Mouse (Mus musculus): Measurements from ENCODE around the gene Cacnb2. TPM values are rescaled to one million over a fixed set of nuclear protein-coding genes. Genes with fewer than 3 reads are reported as not detected.

Gene Cacnb2
- polyA plus RNA-seq, 1 experiment from 2014 or later, result 1.2 TPM

DNA sequence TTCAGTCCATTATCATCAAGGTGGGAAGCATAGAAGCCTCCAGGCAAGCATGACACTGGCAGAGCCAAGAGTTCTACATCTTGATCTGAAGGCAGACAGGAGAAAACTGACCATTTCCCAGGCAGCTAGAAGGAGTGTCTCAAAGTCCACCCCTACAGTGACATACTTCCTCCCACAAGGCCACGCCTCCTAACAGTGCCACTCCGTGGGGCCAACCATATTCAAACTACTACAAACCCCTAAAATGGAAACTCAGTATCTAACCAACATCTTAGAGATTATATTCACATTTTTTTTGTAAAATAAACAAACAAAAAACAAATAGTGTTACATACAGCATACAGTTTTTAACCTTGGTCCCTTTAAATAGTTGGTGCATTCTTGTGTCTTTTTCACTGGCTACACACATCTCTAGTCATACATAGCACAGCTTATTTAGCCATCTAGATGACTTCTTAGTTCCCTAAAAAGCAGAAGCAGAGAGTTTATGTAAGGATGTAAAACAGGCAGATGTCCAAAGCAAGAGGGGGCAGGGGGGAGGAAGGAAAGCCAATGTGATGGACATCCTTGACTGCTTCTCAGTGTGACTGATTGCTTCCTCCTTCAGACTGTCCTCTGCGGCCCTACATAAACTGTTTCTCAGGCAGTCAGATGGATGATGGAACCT, 340.9 kb downstream of the Cacnb2 start:
- H3K27me3 ChIP-seq (replicated peaks; ENCODE audit: control insufficient read depth, insufficient read depth, low read length), result no peaks in the 10 kb centered on the region
- 83% methylated on average over 3 of the region's 3 CpGs for WGBS
- DNase-seq (ENCODE audit: low spot score), result no peak
- no peak overlapping the region for H3K4me2 ChIP-seq (ENCODE audit: low read depth, low read length)
- H3K4me1 ChIP-seq (ENCODE audit: control insufficient read depth, insufficient read depth, low read length), result no peaks in the 10 kb centered on the region
- no peaks in the 10 kb centered on the region for H3K36me3 ChIP-seq (ENCODE audit: control insufficient read depth, insufficient read depth, low read length)
- no peak for ATAC-seq (ENCODE audit: low read depth)
- no peak overlapping the region for H3K27ac ChIP-seq (replicated peaks; ENCODE audit: low read depth, low read length)
- no peak overlapping the region for H3K9ac ChIP-seq (ENCODE audit: low read depth, low read length)
- H3K4me3 ChIP-seq (ENCODE audit: low read depth, low read length), result no peak overlapping the region
- H3K9me3 ChIP-seq (ENCODE audit: control insufficient read depth, low read length), result no peaks in the 10 kb centered on the region

DNA sequence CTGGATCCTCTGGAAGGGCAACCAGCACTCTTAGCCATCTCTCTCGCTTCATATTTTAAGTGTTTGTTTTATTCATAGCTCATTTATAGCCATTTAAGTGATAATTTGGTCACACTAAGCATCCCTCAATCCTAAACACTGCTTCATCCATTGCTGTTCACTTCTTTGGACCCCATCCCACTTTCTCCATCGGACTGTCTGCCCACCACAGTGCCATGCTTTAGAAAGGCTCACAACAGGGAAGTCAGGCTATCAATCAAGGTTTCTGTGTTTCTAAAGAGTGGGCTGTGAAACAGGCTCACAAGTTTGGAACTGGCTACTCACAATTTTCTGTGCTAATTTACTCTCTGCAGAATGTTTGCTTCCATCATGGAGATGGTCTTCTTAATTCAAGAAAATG, 350.2 kb downstream of the Cacnb2 start:
- 79% methylated on average over 2 of the region's 2 CpGs for WGBS
- no peak for ATAC-seq (ENCODE audit: low read depth)

DNA sequence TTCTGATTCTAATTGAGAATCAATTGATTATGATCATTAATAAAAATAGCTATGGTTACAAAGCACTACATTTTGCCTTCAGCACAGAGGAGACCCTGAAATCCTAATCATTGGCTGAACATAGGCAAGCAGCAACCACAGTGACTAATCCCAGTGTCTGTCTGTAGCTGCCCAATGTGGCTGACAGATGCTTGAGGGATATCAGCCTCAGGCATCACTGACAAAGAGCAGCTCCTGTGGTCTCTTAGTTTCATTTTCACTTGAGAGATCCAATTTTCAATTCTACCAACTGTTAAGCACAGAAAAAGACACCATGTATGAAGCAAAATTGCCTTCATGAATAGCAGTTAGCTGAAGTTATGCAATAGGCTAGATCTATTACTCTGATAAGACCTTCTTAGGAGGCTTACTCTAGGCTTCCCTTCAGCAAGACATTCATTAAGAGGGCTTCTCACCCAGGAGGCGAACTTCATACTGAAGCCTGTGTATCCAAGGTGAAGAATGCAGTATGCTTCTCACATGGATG, 358.1 kb downstream of the Cacnb2 start:
- WGBS, result 56% methylated on average over 1 of the region's 1 CpGs
- DNase-seq (ENCODE audit: low spot score) (no peak), ATAC-seq (ENCODE audit: low read depth) (no peak)
- no peaks in the 10 kb centered on the region for H3K27me3 ChIP-seq (replicated peaks; ENCODE audit: control insufficient read depth, insufficient read depth, low read length)
- no peak overlapping the region for H3K9ac ChIP-seq (ENCODE audit: low read depth, low read length)
- H3K4me1 ChIP-seq (ENCODE audit: control insufficient read depth, insufficient read depth, low read length), result no peaks in the 10 kb centered on the region
- H3K9me3 ChIP-seq (ENCODE audit: control insufficient read depth, low read length), result no peaks in the 10 kb centered on the region
- H3K4me2 ChIP-seq (ENCODE audit: low read depth, low read length), result no peak overlapping the region
- no peak overlapping the region for H3K4me3 ChIP-seq (ENCODE audit: low read depth, low read length)
- no peaks in the 10 kb centered on the region for H3K36me3 ChIP-seq (ENCODE audit: control insufficient read depth, insufficient read depth, low read length)
- no peak overlapping the region for H3K27ac ChIP-seq (replicated peaks; ENCODE audit: low read depth, low read length)

More for the DNA sequence above, 350.2 kb downstream of the Cacnb2 start:
- Histone ChIP-seq H3K36me3 (ENCODE audit: control insufficient read depth, insufficient read depth, low read length) (no peaks in the 10 kb centered on the region), H3K27ac (replicated peaks; ENCODE audit: low read depth, low read length) (no peak overlapping the region), H3K4me2 (ENCODE audit: low read depth, low read length) (no peak overlapping the region), H3K4me1 (ENCODE audit: control insufficient read depth, insufficient read depth, low read length) (no peaks in the 10 kb centered on the region), H3K9ac (ENCODE audit: low read depth, low read length) (no peak overlapping the region), H3K27me3 (replicated peaks; ENCODE audit: control insufficient read depth, insufficient read depth, low read length) (no peaks in the 10 kb centered on the region), H3K9me3 (ENCODE audit: control insufficient read depth, low read length) (no peaks in the 10 kb centered on the region), H3K4me3 (ENCODE audit: low read depth, low read length) (no peak overlapping the region)
- no peak for DNase-seq (ENCODE audit: low spot score)

DNA sequence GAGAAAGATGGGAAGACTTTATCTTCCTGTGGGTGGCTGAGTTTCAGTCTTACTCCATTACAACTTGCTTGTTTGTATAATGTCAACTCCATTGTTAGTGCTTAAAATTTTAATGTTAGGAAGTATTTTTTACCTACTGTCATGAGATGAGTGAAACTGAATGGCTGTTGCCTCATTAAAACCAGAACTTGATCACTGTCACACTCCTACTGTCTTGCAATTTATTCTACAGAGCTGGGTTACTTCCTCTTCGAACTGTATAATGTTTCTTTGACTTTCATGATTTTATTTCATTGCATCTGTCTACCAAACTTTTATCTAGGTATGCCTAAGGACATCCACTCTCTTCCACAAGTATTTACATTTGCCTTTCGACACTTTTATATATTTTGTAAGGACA, 358.6 kb downstream of the Cacnb2 start:
- ATAC-seq (ENCODE audit: low read depth), result no peak
- Histone ChIP-seq H3K9me3 (ENCODE audit: control insufficient read depth, low read length) (no peaks in the 10 kb centered on the region), H3K27me3 (replicated peaks; ENCODE audit: control insufficient read depth, insufficient read depth, low read length) (no peaks in the 10 kb centered on the region), H3K4me2 (ENCODE audit: low read depth, low read length) (no peak overlapping the region), H3K4me3 (ENCODE audit: low read depth, low read length) (no peak overlapping the region), H3K4me1 (ENCODE audit: control insufficient read depth, insufficient read depth, low read length) (no peaks in the 10 kb centered on the region), H3K36me3 (ENCODE audit: control insufficient read depth, insufficient read depth, low read length) (no peaks in the 10 kb centered on the region), H3K9ac (ENCODE audit: low read depth, low read length) (no peak overlapping the region), H3K27ac (replicated peaks; ENCODE audit: low read depth, low read length) (no peak overlapping the region)
- 84% methylated on average over 2 of the region's 2 CpGs for WGBS
- DNase-seq (ENCODE audit: low spot score), result no peak

DNA sequence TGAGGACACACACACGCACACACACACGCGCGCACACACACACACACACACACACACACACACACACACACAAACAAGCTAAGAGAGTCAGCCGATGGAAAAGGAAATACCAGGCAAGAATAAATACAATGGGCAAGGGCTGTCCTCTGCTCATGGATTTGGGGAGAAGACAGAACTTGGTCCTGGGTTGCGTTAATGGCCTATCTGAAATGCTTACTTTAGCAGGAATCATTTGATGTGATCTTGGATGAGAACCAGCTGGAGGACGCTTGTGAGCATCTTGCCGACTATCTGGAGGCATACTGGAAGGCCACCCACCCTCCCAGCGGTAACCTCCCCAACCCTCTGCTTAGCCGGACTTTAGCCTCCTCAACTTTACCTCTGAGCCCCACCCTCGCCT, 381.1 kb downstream of the Cacnb2 start:
- no peak for ATAC-seq (ENCODE audit: low read depth)
- WGBS, result 81% methylated on average over 11 of the region's 11 CpGs
- H3K27ac ChIP-seq (replicated peaks; ENCODE audit: low read depth, low read length), result no peak overlapping the region
- H3K4me1 ChIP-seq (ENCODE audit: control insufficient read depth, insufficient read depth, low read length), result no peaks in the 10 kb centered on the region
- H3K9ac ChIP-seq (ENCODE audit: low read depth, low read length), result no peak overlapping the region
- no peaks in the 10 kb centered on the region for H3K27me3 ChIP-seq (replicated peaks; ENCODE audit: control insufficient read depth, insufficient read depth, low read length)
- no peak for DNase-seq (ENCODE audit: low spot score)
- H3K36me3 ChIP-seq (ENCODE audit: control insufficient read depth, insufficient read depth, low read length), result no peaks in the 10 kb centered on the region
- H3K4me3 ChIP-seq (ENCODE audit: low read depth, low read length), result no peak overlapping the region
- no peaks in the 10 kb centered on the region for H3K9me3 ChIP-seq (ENCODE audit: control insufficient read depth, low read length)
- H3K4me2 ChIP-seq (ENCODE audit: low read depth, low read length), result no peak overlapping the region

DNA sequence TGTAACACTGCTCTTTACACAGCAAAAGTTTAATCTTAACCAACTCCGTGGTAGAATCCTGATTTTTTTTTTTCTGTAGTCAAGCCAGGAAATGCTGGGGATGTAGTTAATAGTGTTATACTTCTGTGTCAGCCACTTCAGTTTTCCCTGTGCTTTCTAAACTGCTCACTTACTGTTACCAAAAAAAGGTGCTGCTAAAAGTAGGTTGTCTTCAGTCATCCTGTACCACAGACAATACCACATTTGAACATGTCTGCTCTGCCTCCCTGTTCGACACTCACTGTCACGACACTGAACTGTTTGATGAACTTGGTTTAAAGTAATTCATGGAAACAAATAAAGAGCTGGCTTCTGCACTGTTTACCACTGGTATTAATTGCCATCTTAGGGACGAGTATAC, 385.6 kb downstream of the Cacnb2 start:
- Histone ChIP-seq H3K9ac (ENCODE audit: low read depth, low read length) (no peak overlapping the region), H3K4me1 (ENCODE audit: control insufficient read depth, insufficient read depth, low read length) (no peaks in the 10 kb centered on the region), H3K4me2 (ENCODE audit: low read depth, low read length) (no peak overlapping the region), H3K9me3 (ENCODE audit: control insufficient read depth, low read length) (no peaks in the 10 kb centered on the region), H3K36me3 (ENCODE audit: control insufficient read depth, insufficient read depth, low read length) (no peaks in the 10 kb centered on the region), H3K27me3 (replicated peaks; ENCODE audit: control insufficient read depth, insufficient read depth, low read length) (no peaks in the 10 kb centered on the region), H3K27ac (replicated peaks; ENCODE audit: low read depth, low read length) (no peak overlapping the region), H3K4me3 (ENCODE audit: low read depth, low read length) (no peak overlapping the region)
- ATAC-seq (ENCODE audit: low read depth) (no peak), DNase-seq (ENCODE audit: low spot score) (no peak)
- 76% methylated on average over 4 of the region's 4 CpGs for WGBS

DNA sequence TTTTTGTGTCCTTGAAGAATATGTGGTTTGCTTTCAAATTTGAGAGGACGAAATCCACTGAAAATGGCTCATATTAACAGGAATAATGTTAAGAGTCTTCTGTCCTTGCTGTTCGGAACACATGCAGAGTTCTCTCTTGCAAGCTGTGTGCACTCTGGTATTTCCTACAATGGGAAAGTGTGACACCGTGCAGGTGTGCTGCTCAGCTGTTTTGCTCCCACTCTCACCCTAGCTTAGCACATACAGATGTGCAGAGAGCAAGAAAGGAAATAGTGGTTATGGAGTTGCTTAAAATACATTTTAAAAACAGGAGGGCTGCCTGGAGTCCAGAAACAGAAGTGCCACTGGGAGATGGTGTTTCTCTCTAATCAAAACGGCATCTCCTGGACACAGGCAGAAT, 386.5 kb downstream of the Cacnb2 start:
- WGBS, result 76% methylated on average over 4 of the region's 4 CpGs
- no peak for DNase-seq (ENCODE audit: low spot score)
- Histone ChIP-seq H3K4me3 (ENCODE audit: low read depth, low read length) (no peak overlapping the region), H3K4me1 (ENCODE audit: control insufficient read depth, insufficient read depth, low read length) (no peaks in the 10 kb centered on the region), H3K27ac (replicated peaks; ENCODE audit: low read depth, low read length) (no peak overlapping the region), H3K27me3 (replicated peaks; ENCODE audit: control insufficient read depth, insufficient read depth, low read length) (no peaks in the 10 kb centered on the region), H3K4me2 (ENCODE audit: low read depth, low read length) (no peak overlapping the region), H3K9me3 (ENCODE audit: control insufficient read depth, low read length) (no peaks in the 10 kb centered on the region), H3K36me3 (ENCODE audit: control insufficient read depth, insufficient read depth, low read length) (no peaks in the 10 kb centered on the region), H3K9ac (ENCODE audit: low read depth, low read length) (no peak overlapping the region)
- ATAC-seq (ENCODE audit: low read depth), result no peak

DNA sequence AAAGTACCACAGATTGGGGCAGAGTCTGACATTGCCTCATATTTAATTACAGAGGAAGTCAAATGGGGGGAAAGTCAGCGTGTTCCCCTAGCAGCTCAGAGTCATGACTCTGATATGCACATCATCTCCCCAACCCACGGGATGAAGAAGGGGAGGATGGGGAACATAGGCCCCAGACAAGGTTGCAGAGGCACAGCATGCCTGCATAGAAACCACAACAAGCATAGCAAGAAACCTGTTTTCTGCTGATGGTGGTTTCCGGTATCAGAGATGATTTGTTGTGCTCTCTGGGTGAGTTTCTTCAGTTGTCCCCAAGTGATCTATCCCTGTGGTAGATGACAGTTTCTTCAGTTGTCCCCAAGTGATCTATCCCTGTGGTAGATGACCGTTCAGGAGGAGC, 389.6 kb downstream of the Cacnb2 start:
- WGBS, result 83% methylated on average over 4 of the region's 4 CpGs

DNA sequence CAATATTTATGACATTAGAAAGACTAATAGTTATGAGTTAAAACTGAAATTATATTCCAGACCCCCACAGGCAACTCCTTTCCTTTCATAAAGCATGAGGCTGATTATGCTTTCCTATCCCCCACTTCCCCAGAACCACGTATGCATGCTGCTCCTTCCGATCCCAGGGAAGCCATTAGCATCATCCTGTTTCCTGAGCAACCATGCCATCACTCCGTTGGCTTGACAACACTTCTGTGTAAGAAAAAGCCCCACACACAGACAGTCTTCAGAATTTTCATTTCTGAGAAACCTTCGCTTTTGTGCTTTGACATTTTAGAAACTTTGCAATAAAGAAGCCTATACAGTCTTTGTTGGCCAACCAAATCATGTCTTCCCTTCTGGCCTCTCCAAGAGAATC, 393.1 kb downstream of the Cacnb2 start:
- ATAC-seq (ENCODE audit: low read depth) (no peak), DNase-seq (ENCODE audit: low spot score) (no peak)
- WGBS, result 84% methylated on average over 4 of the region's 4 CpGs
- Histone ChIP-seq H3K9ac (ENCODE audit: low read depth, low read length) (no peak overlapping the region), H3K27ac (replicated peaks; ENCODE audit: low read depth, low read length) (no peak overlapping the region), H3K4me1 (ENCODE audit: control insufficient read depth, insufficient read depth, low read length) (no peaks in the 10 kb centered on the region), H3K36me3 (ENCODE audit: control insufficient read depth, insufficient read depth, low read length) (no peaks in the 10 kb centered on the region), H3K4me2 (ENCODE audit: low read depth, low read length) (no peak overlapping the region), H3K9me3 (ENCODE audit: control insufficient read depth, low read length) (no peaks in the 10 kb centered on the region), H3K4me3 (ENCODE audit: low read depth, low read length) (no peak overlapping the region), H3K27me3 (replicated peaks; ENCODE audit: control insufficient read depth, insufficient read depth, low read length) (no peaks in the 10 kb centered on the region)

More for the DNA sequence above, 389.6 kb downstream of the Cacnb2 start:
- Histone ChIP-seq H3K4me1 (ENCODE audit: control insufficient read depth, insufficient read depth, low read length) (no peaks in the 10 kb centered on the region), H3K9ac (ENCODE audit: low read depth, low read length) (no peak overlapping the region), H3K27me3 (replicated peaks; ENCODE audit: control insufficient read depth, insufficient read depth, low read length) (no peaks in the 10 kb centered on the region), H3K9me3 (ENCODE audit: control insufficient read depth, low read length) (no peaks in the 10 kb centered on the region), H3K4me2 (ENCODE audit: low read depth, low read length) (no peak overlapping the region), H3K4me3 (ENCODE audit: low read depth, low read length) (no peak overlapping the region), H3K27ac (replicated peaks; ENCODE audit: low read depth, low read length) (no peak overlapping the region), H3K36me3 (ENCODE audit: control insufficient read depth, insufficient read depth, low read length) (no peaks in the 10 kb centered on the region)
- DNase-seq (ENCODE audit: low spot score) (no peak), ATAC-seq (ENCODE audit: low read depth) (no peak)

Data from embryonic facial prominence, embryonic 14.5 days (tissue).